ENCODE assay signal across 8 mouse cellular contexts in the genomic region with DNA sequence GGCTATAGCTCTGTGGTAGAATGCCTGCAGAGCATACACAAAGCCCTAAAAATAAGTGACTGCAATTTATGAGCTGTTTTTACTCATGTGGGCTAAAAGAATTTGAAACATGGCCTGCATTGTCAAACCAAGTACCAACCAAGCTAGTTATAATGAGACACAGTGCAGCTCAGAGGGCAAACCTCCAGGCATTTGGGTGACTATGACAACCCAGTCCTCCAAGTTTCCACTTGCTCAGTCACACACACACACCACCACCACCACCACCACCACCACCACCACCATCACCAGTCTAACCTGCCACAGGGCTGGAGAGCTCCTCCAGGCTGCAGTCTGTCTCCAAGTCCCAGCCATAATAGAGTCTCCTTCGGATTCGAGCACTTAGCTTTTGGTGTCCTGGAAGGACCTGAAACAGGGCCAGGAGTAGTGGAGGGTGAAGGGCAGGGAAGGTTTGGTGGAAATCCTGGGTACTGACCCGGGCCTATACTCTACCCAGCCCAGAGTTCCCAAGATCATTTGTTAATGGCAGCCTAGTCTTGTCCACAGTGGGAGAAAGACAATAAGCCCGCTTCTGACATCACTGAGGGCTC. TPM values are rescaled to one million over a fixed set of nuclear protein-coding genes. Genes with fewer than 3 reads are reported as not detected.
DNase-seq lines count a peak whose midpoint lies in the region; ATAC-seq lines count a peak whose summit lies in the region.

No protein-coding gene starts in this region.

- H3K27ac ChIP-seq in forebrain, embryonic 11.5 days (ENCODE audit: low read depth, low read length), result no peak overlapping the region
- H3K27ac ChIP-seq in kidney, embryonic 16.5 days (ENCODE audit: low read length), result peak overlapping the region; percentile 98
- H3K27ac ChIP-seq in midbrain, embryonic 14.5 days (replicated peaks; ENCODE audit: low read depth, low read length), result peak overlapping the region; percentile 98; the same call in 1 of the 2 replicates

- no peaks in the 10 kb centered on the region for H3K27me3 ChIP-seq in forebrain, embryonic 11.5 days (ENCODE audit: control insufficient read depth, insufficient read depth, low read length)
- no peaks in the 10 kb centered on the region for H3K27me3 ChIP-seq in kidney, embryonic 16.5 days (ENCODE audit: insufficient read depth, low read length)
- H3K27me3 ChIP-seq in midbrain, embryonic 14.5 days (ENCODE audit: control insufficient read depth, insufficient read depth, low read length), result no peaks in the 10 kb centered on the region

- peaks cover 4% of the 10 kb centered on the region; the same call in 1 of the 2 replicates for H3K4me1 ChIP-seq in forebrain, embryonic 11.5 days (replicated peaks; ENCODE audit: control insufficient read depth, insufficient read depth, low read length)
- peaks cover 16% of the 10 kb centered on the region for H3K4me1 ChIP-seq in kidney, embryonic 16.5 days (ENCODE audit: insufficient read depth, low read length)
- peaks cover 17% of the 10 kb centered on the region for H3K4me1 ChIP-seq in midbrain, embryonic 14.5 days (ENCODE audit: control insufficient read depth, insufficient read depth, low read length)

- peak; percentile 33 to 58 for DNase-seq in spleen, postnatal 10 days (ENCODE audit: low spot score in 2 of 2)
- no peak for DNase-seq in spleen, adult 18-20 months
- no peak for DNase-seq in forebrain, embryonic 11.5 days (ENCODE audit: low spot score)
- DNase-seq in midbrain, embryonic 14.5 days, result no peak
- DNase-seq in left cerebral cortex, adult 9 months (ENCODE audit: low spot score in 2 of 2), result no peak
- DNase-seq in MN1 (ENCODE audit: low spot score), result no peak

- no peak for ATAC-seq in forebrain, embryonic 11.5 days (replicated peaks; ENCODE audit: low FRiP score)
- peak; percentile 20; the same call in 1 of the 2 replicates for ATAC-seq in kidney, embryonic 16.5 days (ENCODE audit: low FRiP score, low TSS enrichment)
- no peak for ATAC-seq in midbrain, embryonic 14.5 days (ENCODE audit: low FRiP score, low TSS enrichment)
- ATAC-seq in megakaryocyte-erythroid progenitor cell, adult 5-6 weeks (replicated peaks; ENCODE audit: low FRiP score, low TSS enrichment, poor library complexity, severe bottlenecking), result no peak

- H3K4me2 ChIP-seq in forebrain, embryonic 11.5 days (ENCODE audit: low read depth, low read length, severe bottlenecking), result peak overlapping the region; percentile 99
- peak overlapping the region; percentile 94 for H3K4me2 ChIP-seq in kidney, embryonic 16.5 days (replicated peaks; ENCODE audit: low read depth, low read length)
- peak overlapping the region; percentile 97 for H3K4me2 ChIP-seq in midbrain, embryonic 14.5 days (ENCODE audit: low read length)

- H3K36me3 ChIP-seq in forebrain, embryonic 11.5 days (ENCODE audit: control insufficient read depth, insufficient read depth, low read length), result peaks cover 2% of the 10 kb centered on the region; the same call in 1 of the 2 replicates
- peaks cover 42% of the 10 kb centered on the region for H3K36me3 ChIP-seq in kidney, embryonic 16.5 days (ENCODE audit: insufficient read depth, low read length)
- H3K36me3 ChIP-seq in midbrain, embryonic 14.5 days (ENCODE audit: control insufficient read depth, insufficient read depth, low read length), result peaks cover 55% of the 10 kb centered on the region

- no peaks in the 10 kb centered on the region for H3K9me3 ChIP-seq in forebrain, embryonic 11.5 days (ENCODE audit: control insufficient read depth, low read length)
- no peaks in the 10 kb centered on the region for H3K9me3 ChIP-seq in kidney, embryonic 16.5 days (ENCODE audit: low read length)
- H3K9me3 ChIP-seq in midbrain, embryonic 14.5 days (ENCODE audit: control insufficient read depth, low read length), result no peaks in the 10 kb centered on the region

- peak overlapping the region; percentile 91 for H3K9ac ChIP-seq in forebrain, embryonic 11.5 days (ENCODE audit: low read length)
- H3K9ac ChIP-seq in kidney, embryonic 16.5 days (replicated peaks; ENCODE audit: low read length), result peak overlapping the region; percentile 94
- peak overlapping the region; percentile 97 for H3K9ac ChIP-seq in midbrain, embryonic 14.5 days (replicated peaks; ENCODE audit: low read length)

- 63% methylated on average over 4 of the region's 4 CpGs for WGBS in forebrain, embryonic 11.5 days
- 67% methylated on average over 4 of the region's 4 CpGs for WGBS in kidney, embryonic 16.5 days
- 63% methylated on average over 4 of the region's 4 CpGs for WGBS in midbrain, embryonic 14.5 days

- peak overlapping the region; percentile 83 for H3K4me3 ChIP-seq in forebrain, embryonic 11.5 days (ENCODE audit: low read depth, low read length)
- peak overlapping the region; percentile 90 for H3K4me3 ChIP-seq in kidney, embryonic 16.5 days (ENCODE audit: low read length)
- peak overlapping the region; percentile 92 for H3K4me3 ChIP-seq in midbrain, embryonic 14.5 days (replicated peaks; ENCODE audit: low read depth, low read length)

RNA-seq across cellular contexts. Expression of a gene that starts 1.8 kb away (rescaled TPM):
- 48.4 and 49.1 TPM in 2 replicates for polyA plus RNA-seq in forebrain, embryonic 11.5 days (2014; fragmentation: Nextera tagmentation; extraction: Ambion mirVana)
- polyA plus RNA-seq in kidney, embryonic 16.5 days (2015; fragmentation: Nextera tagmentation; extraction: Ambion mirVana), result 51.1 and 54.4 TPM in 2 replicates
- polyA plus RNA-seq in midbrain, embryonic 14.5 days (2014; fragmentation: Nextera tagmentation; extraction: Ambion mirVana), result 48.8 and 52.5 TPM in 2 replicates
- total RNA-seq in megakaryocyte-erythroid progenitor cell, adult 5-6 weeks (2014; fragmentation: Nextera tagmentation), result 56.9 and 83.8 TPM in 2 replicates
- 51.8 and 81.7 TPM in 2 replicates for total RNA-seq in megakaryocyte-erythroid progenitor cell, adult 5-6 weeks (2017)

RNA-seq across cellular contexts. Expression of a gene that starts 1.9 kb away (rescaled TPM):
- polyA plus RNA-seq in forebrain, embryonic 11.5 days (2014; fragmentation: Nextera tagmentation; extraction: Ambion mirVana), result 58.9 and 65.6 TPM in 2 replicates
- 56.3 and 59.8 TPM in 2 replicates for polyA plus RNA-seq in kidney, embryonic 16.5 days (2015; fragmentation: Nextera tagmentation; extraction: Ambion mirVana)
- polyA plus RNA-seq in midbrain, embryonic 14.5 days (2014; fragmentation: Nextera tagmentation; extraction: Ambion mirVana), result 126 and 133 TPM in 2 replicates
- 105 and 115 TPM in 2 replicates for total RNA-seq in megakaryocyte-erythroid progenitor cell, adult 5-6 weeks (2014; fragmentation: Nextera tagmentation)
- total RNA-seq in megakaryocyte-erythroid progenitor cell, adult 5-6 weeks (2017), result 63.6 and 129 TPM in 2 replicates

RNA-seq across cellular contexts. Expression of a gene that starts 7.0 kb away (rescaled TPM):
- 0.15 TPM in 1 of 2 replicates, not detected in the other for polyA plus RNA-seq in forebrain, embryonic 11.5 days (2014; fragmentation: Nextera tagmentation; extraction: Ambion mirVana)
- 5.9 and 6.2 TPM in 2 replicates for polyA plus RNA-seq in kidney, embryonic 16.5 days (2015; fragmentation: Nextera tagmentation; extraction: Ambion mirVana)
- polyA plus RNA-seq in midbrain, embryonic 14.5 days (2014; fragmentation: Nextera tagmentation; extraction: Ambion mirVana), result not detected in 2 replicates
- total RNA-seq in megakaryocyte-erythroid progenitor cell, adult 5-6 weeks (2014; fragmentation: Nextera tagmentation), result not detected in 2 replicates
- total RNA-seq in megakaryocyte-erythroid progenitor cell, adult 5-6 weeks (2017), result not detected in 2 replicates

RNA-seq across cellular contexts. Expression of a gene that starts 15.7 kb away (rescaled TPM):
- polyA plus RNA-seq in forebrain, embryonic 11.5 days (2014; fragmentation: Nextera tagmentation; extraction: Ambion mirVana), result 9.1 and 12.7 TPM in 2 replicates
- polyA plus RNA-seq in kidney, embryonic 16.5 days (2015; fragmentation: Nextera tagmentation; extraction: Ambion mirVana), result 10.0 and 12.1 TPM in 2 replicates
- polyA plus RNA-seq in midbrain, embryonic 14.5 days (2014; fragmentation: Nextera tagmentation; extraction: Ambion mirVana), result 6.9 and 7.7 TPM in 2 replicates
- 6.0 and 9.2 TPM in 2 replicates for total RNA-seq in megakaryocyte-erythroid progenitor cell, adult 5-6 weeks (2014; fragmentation: Nextera tagmentation)
- total RNA-seq in megakaryocyte-erythroid progenitor cell, adult 5-6 weeks (2017), result 2.0 and 10.1 TPM in 2 replicates

RNA-seq across cellular contexts. Expression of a gene that starts 27.8 kb away (rescaled TPM):
- polyA plus RNA-seq in forebrain, embryonic 11.5 days (2014; fragmentation: Nextera tagmentation; extraction: Ambion mirVana), result 27.9 and 31.7 TPM in 2 replicates
- polyA plus RNA-seq in kidney, embryonic 16.5 days (2015; fragmentation: Nextera tagmentation; extraction: Ambion mirVana), result 48.4 and 51.0 TPM in 2 replicates
- 34.5 and 34.8 TPM in 2 replicates for polyA plus RNA-seq in midbrain, embryonic 14.5 days (2014; fragmentation: Nextera tagmentation; extraction: Ambion mirVana)
- total RNA-seq in megakaryocyte-erythroid progenitor cell, adult 5-6 weeks (2014; fragmentation: Nextera tagmentation), result 43.4 and 44.3 TPM in 2 replicates
- total RNA-seq in megakaryocyte-erythroid progenitor cell, adult 5-6 weeks (2017), result 33.4 and 48.9 TPM in 2 replicates

Comparison
In these comparisons a context has a peak if more than half of its experiments do, and no peak if none do; other contexts are left out.
1. DNase-seq: peak in spleen, postnatal 10 days (2 of 2); none in spleen, adult 18-20 months (0 of 2), forebrain, embryonic 11.5 days (single experiment), midbrain, embryonic 14.5 days (single experiment), left cerebral cortex, adult 9 months (0 of 2) and MN1 (single experiment).
2. Peak in every context shown above with its lines, with median percentiles within 50 percentile points of each other: H3K4me2 ChIP-seq, H3K4me3 ChIP-seq and H3K9ac ChIP-seq.